Mouse (Mus musculus) MEL (cell line): ENCODE measurements around the gene Blcap.

Experiments used
- BHLHE40 ChIP-seq: IDR thresholded peaks from 2 replicates; pipeline ENCODE4 v1.6.1; 2012; ENCODE audit warnings: low read depth, mild to moderate bottlenecking, inconsistent platforms, low read length, improper control_type of control experiment, borderline replicate concordance
- CTCF ChIP-seq, 3 experiments: IDR thresholded peaks in 2 of 3; conservative IDR thresholded peaks in 1 of 3; 2 replicates each; pipeline ENCODE4 v1.5.1; 2011 to 2012; ENCODE audit warnings: low read length in 3 of 3, low read depth in 2 of 3, mild to moderate bottlenecking in 2 of 3, improper control_type of control experiment in 1 of 3, inconsistent platforms in 1 of 3, mixed read lengths in 1 of 3, moderate library complexity in 1 of 3; ENCODE audit not compliant: control insufficient read depth in 1 of 3, insufficient read depth in 1 of 3, poor library complexity in 1 of 3, severe bottlenecking in 1 of 3
- E2F4 ChIP-seq: IDR thresholded peaks from 2 replicates; pipeline ENCODE4 v1.6.1; 2011; ENCODE audit warnings: low read depth, low read length, improper control_type of control experiment, borderline replicate concordance
- ELF1 ChIP-seq: IDR thresholded peaks from 2 replicates; pipeline ENCODE4 v1.6.1; 2014; ENCODE audit warnings: low read depth, mild to moderate bottlenecking, inconsistent platforms, low read length, improper control_type of control experiment, moderate library complexity
- EP300 ChIP-seq, 2 experiments: IDR thresholded peaks; 2 replicates each; pipeline ENCODE4 v1.6.1; 2011; ENCODE audit warnings: improper control_type of control experiment in 2 of 2, low read length in 2 of 2, low read depth in 1 of 2, mild to moderate bottlenecking in 1 of 2
- HCFC1 ChIP-seq: IDR thresholded peaks from 2 replicates; pipeline ENCODE4 v1.6.1; 2012; ENCODE audit warnings: low read depth, mild to moderate bottlenecking, inconsistent platforms, low read length, improper control_type of control experiment, moderate library complexity
- MAX ChIP-seq: IDR thresholded peaks from 2 replicates; pipeline ENCODE4 v1.6.1; 2011; ENCODE audit warnings: low read length, improper control_type of control experiment
- MAZ ChIP-seq: IDR thresholded peaks from 2 replicates; pipeline ENCODE4 v1.6.1; 2012; ENCODE audit warnings: low read depth, mild to moderate bottlenecking, inconsistent platforms, low read length, improper control_type of control experiment
- MXI1 ChIP-seq: IDR thresholded peaks from 2 replicates; pipeline ENCODE4 v1.6.1; 2011; ENCODE audit warnings: mild to moderate bottlenecking, low read depth, low read length, improper control_type of control experiment
- POLR2A ChIP-seq, 2 experiments: IDR thresholded peaks; 2 replicates each; pipeline ENCODE4 v1.6.1; 2011 to 2012; ENCODE audit warnings: low read length in 2 of 2, mild to moderate bottlenecking in 2 of 2, control low read depth in 1 of 2, improper control_type of control experiment in 1 of 2, low read depth in 1 of 2, moderate library complexity in 1 of 2; ENCODE audit not compliant: control insufficient read depth in 1 of 2, insufficient read depth in 1 of 2, poor library complexity in 1 of 2
- POLR2AphosphoS5 ChIP-seq: IDR thresholded peaks from 2 replicates; pipeline ENCODE4 v1.6.1; 2012; ENCODE audit warnings: low read depth, borderline replicate concordance, mild to moderate bottlenecking, inconsistent platforms, low read length, moderate library complexity, mixed read lengths
- TAL1 ChIP-seq: IDR thresholded peaks from 2 replicates; pipeline ENCODE4 v1.6.1; 2012; ENCODE audit warnings: mild to moderate bottlenecking, inconsistent platforms, low read length, moderate library complexity, mixed read lengths
- TCF12 ChIP-seq: IDR thresholded peaks from 2 replicates; pipeline ENCODE4 v1.6.1; 2014; ENCODE audit warnings: low read depth, mild to moderate bottlenecking, inconsistent platforms, low read length, improper control_type of control experiment, moderate library complexity

DNA sequence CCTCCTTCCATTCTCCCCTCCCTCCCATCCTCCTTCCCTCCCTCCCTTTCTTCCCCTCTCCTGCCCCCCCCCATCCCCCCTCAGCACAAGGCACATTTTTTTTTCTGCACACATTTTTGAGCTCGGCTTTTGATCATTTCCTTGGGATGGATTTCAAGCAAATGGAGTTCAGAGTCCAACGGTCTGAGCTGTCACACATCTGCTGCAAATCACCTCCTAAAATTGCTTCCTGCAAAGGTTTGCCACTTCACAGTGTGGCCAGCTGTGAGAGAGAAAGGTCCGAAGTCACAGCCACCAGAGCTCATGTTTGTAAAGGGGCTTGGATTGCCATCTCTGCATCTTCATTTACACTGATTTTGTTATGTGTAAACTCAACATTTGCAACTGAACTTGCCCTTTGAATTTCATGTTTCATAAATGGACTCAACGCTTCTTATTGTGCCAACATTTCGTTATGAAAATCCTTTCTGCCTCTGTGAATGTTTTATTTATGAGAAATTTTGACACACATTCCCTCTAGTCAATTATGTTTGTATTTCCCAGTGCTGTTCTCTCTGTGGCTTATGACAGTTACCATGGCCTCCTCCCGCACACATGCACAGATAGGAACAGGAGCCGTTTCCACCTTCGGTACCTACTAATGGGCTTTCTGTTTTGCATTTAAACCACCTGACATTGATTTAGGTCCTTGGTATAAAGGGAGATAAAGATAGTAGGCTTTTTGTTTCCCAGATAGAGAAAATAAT, 39.2 kb downstream of the Blcap start:
- TF ChIP-seq POLR2A (IDR thresholded peaks at IDR 0.05; ENCODE audit: control insufficient read depth in 1 of 2, insufficient read depth in 1 of 2, low read depth in 1 of 2, low read length in 2 of 2, poor library complexity in 1 of 2) (no peak), CTCF (IDR thresholded peaks at IDR 0.05 in 2 of 3, conservative IDR thresholded peaks at IDR 0.05 in 1 of 3; ENCODE audit: control insufficient read depth in 1 of 3, insufficient read depth in 1 of 3, low read depth in 2 of 3, low read length in 3 of 3, poor library complexity in 1 of 3, severe bottlenecking in 1 of 3) (no peak), EP300 (IDR thresholded peaks at IDR 0.05; ENCODE audit: low read depth in 1 of 2, low read length in 2 of 2) (no peak), POLR2AphosphoS5 (no peak), HCFC1 (no peak), MAZ (no peak), TCF12 (no peak), ELF1 (no peak), BHLHE40 (no peak), E2F4 (no peak), MXI1 (no peak), MAX (no peak), TAL1 (no peak)
